Mouse (Mus musculus): ENCODE data around the gene Col23a1. TPM values are rescaled to one million over a fixed set of nuclear protein-coding genes. Genes with fewer than 3 reads are reported as not detected.

The Col23a1 gene
- polyA plus RNA-seq, 1 experiment = 5.3 TPM

GRCm38 (mm10) chr11:51455501-51455900 is 165.8 kb downstream of the Col23a1 start:
- TF ChIP-seq POLR2A (IDR thresholded peaks at IDR 0.05; ENCODE audit: borderline replicate concordance, insufficient read depth, low read length) (no peak), CTCF (IDR thresholded peaks at IDR 0.05; ENCODE audit: borderline replicate concordance, insufficient read depth, low read depth, low read length) (no peak)

DNA sequence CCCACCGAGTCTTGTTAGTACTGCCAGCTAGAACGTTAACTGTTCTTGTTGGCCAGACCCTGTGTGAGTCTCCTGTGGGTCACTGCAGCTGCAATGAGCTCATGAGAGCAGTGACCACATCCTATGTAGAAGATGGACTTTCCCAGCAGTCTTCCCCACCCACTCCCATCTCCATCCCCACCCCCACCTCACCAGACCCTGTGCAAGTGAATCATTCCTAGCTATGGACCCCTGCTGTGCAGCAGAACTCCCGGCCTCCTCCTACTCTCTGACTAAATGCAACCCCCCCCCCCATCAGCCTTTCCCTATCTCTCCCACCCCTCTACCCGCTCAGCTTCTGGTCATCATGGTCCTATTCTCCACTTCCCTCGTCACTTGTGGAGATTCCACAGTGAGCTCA is 167.9 kb downstream of the Col23a1 start:
- H3K27ac ChIP-seq (ENCODE audit: insufficient read depth, low read length) = no peak overlapping the region
- H3K27me3 ChIP-seq (ENCODE audit: control insufficient read depth, insufficient read depth, low read length) = no peaks in the 10 kb centered on the region
- TF ChIP-seq POLR2A (IDR thresholded peaks at IDR 0.05; ENCODE audit: borderline replicate concordance, insufficient read depth, low read length) = no peak
- TF ChIP-seq CTCF (IDR thresholded peaks at IDR 0.05; ENCODE audit: borderline replicate concordance, insufficient read depth, low read depth, low read length) = no peak
- H3K4me1 ChIP-seq (ENCODE audit: control insufficient read depth, insufficient read depth, low read length) = no peaks in the 10 kb centered on the region; the same call in 1 of the 2 replicates
- no peak for DNase-seq
- no peak overlapping the region for H3K4me3 ChIP-seq (replicated peaks; ENCODE audit: insufficient read depth, low read depth, low read length)
- 54% methylated on average over 5 of the region's 5 CpGs for WGBS

More at GRCm38 (mm10) chr11:51455501-51455900, 165.8 kb downstream of the Col23a1 start:
- Histone ChIP-seq H3K4me3 (replicated peaks; ENCODE audit: insufficient read depth, low read depth, low read length) (no peak overlapping the region), H3K27me3 (ENCODE audit: control insufficient read depth, insufficient read depth, low read length) (no peaks in the 10 kb centered on the region), H3K4me1 (ENCODE audit: control insufficient read depth, insufficient read depth, low read length) (no peaks in the 10 kb centered on the region; the same call in 1 of the 2 replicates), H3K27ac (ENCODE audit: insufficient read depth, low read length) (no peak overlapping the region)
- no peak for DNase-seq

DNA sequence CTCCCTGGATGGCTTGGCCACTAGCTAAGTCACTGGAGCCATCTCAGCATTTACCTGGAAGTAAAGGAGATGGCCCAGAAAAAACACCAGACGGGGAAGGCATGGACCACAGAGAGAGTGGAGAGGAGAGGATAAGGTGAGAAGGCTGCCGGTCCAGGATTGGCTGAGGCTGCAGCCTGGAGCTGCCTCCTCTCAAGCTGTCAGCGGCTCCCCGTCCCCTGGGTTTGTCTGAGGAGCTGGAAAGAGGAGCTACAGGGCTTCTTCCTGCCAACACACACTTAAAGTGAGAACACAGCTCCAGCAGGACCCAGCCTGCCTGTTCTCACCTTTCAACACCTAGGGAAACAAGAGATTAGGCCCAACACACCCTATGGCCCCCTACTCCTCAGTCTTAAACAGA is 168.9 kb downstream of the Col23a1 start:
- Histone ChIP-seq H3K27me3 (ENCODE audit: control insufficient read depth, insufficient read depth, low read length) (no peaks in the 10 kb centered on the region), H3K27ac (ENCODE audit: insufficient read depth, low read length) (no peak overlapping the region), H3K4me3 (replicated peaks; ENCODE audit: insufficient read depth, low read depth, low read length) (no peak overlapping the region), H3K4me1 (ENCODE audit: control insufficient read depth, insufficient read depth, low read length) (no peaks in the 10 kb centered on the region; the same call in 1 of the 2 replicates)
- 30% methylated on average over 4 of the region's 4 CpGs for WGBS
- no peak for DNase-seq
- TF ChIP-seq POLR2A (IDR thresholded peaks at IDR 0.05; ENCODE audit: borderline replicate concordance, insufficient read depth, low read length) (no peak), CTCF (IDR thresholded peaks at IDR 0.05; ENCODE audit: borderline replicate concordance, insufficient read depth, low read depth, low read length) (no peak)

- WGBS = 57% methylated on average over 8 of the region's 8 CpGs
- DNase-seq = no peak
- Histone ChIP-seq H3K27ac (ENCODE audit: insufficient read depth, low read length) (no peak overlapping the region), H3K4me1 (ENCODE audit: control insufficient read depth, insufficient read depth, low read length) (no peaks in the 10 kb centered on the region; the same call in 1 of the 2 replicates), H3K27me3 (ENCODE audit: control insufficient read depth, insufficient read depth, low read length) (no peaks in the 10 kb centered on the region), H3K4me3 (replicated peaks; ENCODE audit: insufficient read depth, low read depth, low read length) (no peak overlapping the region)
- TF ChIP-seq POLR2A (IDR thresholded peaks at IDR 0.05; ENCODE audit: borderline replicate concordance, insufficient read depth, low read length) (no peak), CTCF (IDR thresholded peaks at IDR 0.05; ENCODE audit: borderline replicate concordance, insufficient read depth, low read depth, low read length) (no peak)
Observed at GRCm38 (mm10) chr11:51459569-51460043, 169.9 kb downstream of the Col23a1 start.

GRCm38 (mm10) chr11:51468737-51469136 is 179.0 kb downstream of the Col23a1 start:
- no peak overlapping the region for H3K27ac ChIP-seq (ENCODE audit: insufficient read depth, low read length)
- 56% methylated on average over 6 of the region's 6 CpGs for WGBS
- H3K4me1 ChIP-seq (ENCODE audit: control insufficient read depth, insufficient read depth, low read length) = no peaks in the 10 kb centered on the region
- H3K4me3 ChIP-seq (replicated peaks; ENCODE audit: insufficient read depth, low read depth, low read length) = no peak overlapping the region
- DNase-seq = no peak
- TF ChIP-seq POLR2A (IDR thresholded peaks at IDR 0.05; ENCODE audit: borderline replicate concordance, insufficient read depth, low read length) (no peak), CTCF (IDR thresholded peaks at IDR 0.05; ENCODE audit: borderline replicate concordance, insufficient read depth, low read depth, low read length) (no peak)
- no peaks in the 10 kb centered on the region for H3K27me3 ChIP-seq (ENCODE audit: control insufficient read depth, insufficient read depth, low read length)

DNA sequence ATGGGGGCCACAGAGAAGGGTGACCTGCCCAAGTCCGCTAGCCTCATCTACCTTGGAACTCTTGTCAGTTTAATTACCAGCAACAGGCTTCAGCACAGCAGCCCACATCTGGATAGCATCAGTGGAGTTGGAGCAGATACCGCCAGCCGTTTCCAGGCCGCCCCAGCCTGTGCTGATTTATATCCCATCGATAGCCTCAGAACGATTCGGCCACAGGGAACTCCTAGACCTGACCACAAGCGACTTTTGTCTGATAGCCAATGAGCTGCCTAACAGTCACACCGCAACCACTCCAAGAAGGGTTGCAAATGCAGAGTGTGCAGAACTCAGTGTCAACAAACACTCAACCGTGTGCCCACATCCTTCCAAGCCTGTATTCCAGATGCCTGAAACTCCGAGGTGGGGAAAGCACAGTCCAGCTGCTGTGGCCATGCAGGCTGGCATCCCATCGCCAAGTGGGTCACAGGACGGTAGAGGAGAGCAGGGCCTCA is 179.7 kb downstream of the Col23a1 start:
- Histone ChIP-seq H3K4me1 (ENCODE audit: control insufficient read depth, insufficient read depth, low read length) (no peaks in the 10 kb centered on the region), H3K27me3 (ENCODE audit: control insufficient read depth, insufficient read depth, low read length) (no peaks in the 10 kb centered on the region), H3K27ac (ENCODE audit: insufficient read depth, low read length) (no peak overlapping the region), H3K4me3 (replicated peaks; ENCODE audit: insufficient read depth, low read depth, low read length) (no peak overlapping the region)
- 86% methylated on average over 13 of the region's 13 CpGs for WGBS
- DNase-seq = no peak
- TF ChIP-seq CTCF (IDR thresholded peaks at IDR 0.05; ENCODE audit: borderline replicate concordance, insufficient read depth, low read depth, low read length) = no peak
- TF ChIP-seq POLR2A (IDR thresholded peaks at IDR 0.05; ENCODE audit: borderline replicate concordance, insufficient read depth, low read length) = no peak

DNA sequence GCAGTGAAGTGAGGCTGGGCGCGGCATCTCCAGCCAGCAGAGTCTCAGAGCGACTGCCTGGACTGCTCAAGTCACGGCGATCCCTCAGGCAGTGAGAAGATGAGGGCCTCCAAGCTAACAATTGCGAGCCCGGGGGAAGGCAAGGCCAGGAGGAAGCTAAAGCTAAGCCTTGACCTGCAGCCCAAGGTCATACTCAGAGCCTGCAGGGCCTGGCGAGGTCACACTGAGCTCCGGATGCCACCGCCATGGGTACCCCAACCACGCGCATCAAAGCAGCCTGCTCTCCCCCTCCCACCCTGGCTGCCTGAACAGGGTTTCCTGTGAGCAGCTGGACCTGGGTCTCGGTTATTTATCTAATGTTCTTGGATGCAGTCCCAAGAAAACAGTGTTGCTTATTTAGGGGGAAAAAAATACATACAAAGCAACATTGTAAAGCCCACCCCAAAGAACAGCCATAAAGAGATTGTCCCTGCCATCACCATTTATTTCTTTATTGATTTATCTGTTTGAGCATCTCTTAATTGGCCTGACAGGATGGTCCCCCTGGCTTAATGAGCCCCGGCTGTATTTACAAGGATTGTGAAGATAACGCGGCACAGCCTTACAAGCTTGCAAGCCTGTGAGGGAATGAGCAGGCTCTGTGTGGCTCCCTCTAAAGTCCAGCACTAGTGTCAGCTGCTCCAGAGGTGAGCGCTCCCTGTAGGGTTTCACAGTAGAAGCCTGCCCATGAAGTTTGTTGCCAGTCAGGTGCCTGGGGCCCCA is 180.8 kb downstream of the Col23a1 start:
- 34% methylated on average over 17 of the region's 17 CpGs for WGBS

DNA sequence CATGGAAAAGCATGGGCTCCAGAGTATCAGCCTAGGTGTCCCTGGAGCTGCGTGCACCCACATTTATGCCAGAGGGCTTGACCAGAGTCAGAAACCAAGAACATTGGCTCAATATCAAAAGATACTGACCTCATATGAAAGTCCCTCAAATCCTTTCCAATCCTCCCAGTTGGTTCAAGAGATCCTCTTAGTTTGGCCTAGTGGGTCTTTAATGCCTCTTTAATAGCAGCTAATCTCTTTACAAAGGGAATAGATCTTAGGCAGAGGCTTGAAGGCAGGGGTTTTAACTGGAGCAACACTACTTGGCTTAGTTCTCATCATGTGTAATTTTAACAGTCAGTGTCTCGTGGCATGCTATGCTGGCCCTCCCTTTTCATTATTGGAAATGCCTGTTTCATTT is 184.0 kb downstream of the Col23a1 start:
- WGBS = 95% methylated on average over 2 of the region's 2 CpGs
- DNase-seq = no peak
- Histone ChIP-seq H3K4me3 (replicated peaks; ENCODE audit: insufficient read depth, low read depth, low read length) (no peak overlapping the region), H3K27ac (ENCODE audit: insufficient read depth, low read length) (no peak overlapping the region), H3K4me1 (ENCODE audit: control insufficient read depth, insufficient read depth, low read length) (no peaks in the 10 kb centered on the region), H3K27me3 (ENCODE audit: control insufficient read depth, insufficient read depth, low read length) (no peaks in the 10 kb centered on the region)
- no peak for TF ChIP-seq CTCF (IDR thresholded peaks at IDR 0.05; ENCODE audit: borderline replicate concordance, insufficient read depth, low read depth, low read length)
- no peak for TF ChIP-seq POLR2A (IDR thresholded peaks at IDR 0.05; ENCODE audit: borderline replicate concordance, insufficient read depth, low read length)

More for the DNA sequence above, 180.8 kb downstream of the Col23a1 start:
- TF ChIP-seq CTCF (IDR thresholded peaks at IDR 0.05; ENCODE audit: borderline replicate concordance, insufficient read depth, low read depth, low read length) = no peak
- TF ChIP-seq POLR2A (IDR thresholded peaks at IDR 0.05; ENCODE audit: borderline replicate concordance, insufficient read depth, low read length) = no peak
- Histone ChIP-seq H3K27me3 (ENCODE audit: control insufficient read depth, insufficient read depth, low read length) (no peaks in the 10 kb centered on the region), H3K4me3 (replicated peaks; ENCODE audit: insufficient read depth, low read depth, low read length) (no peak overlapping the region), H3K4me1 (ENCODE audit: control insufficient read depth, insufficient read depth, low read length) (no peaks in the 10 kb centered on the region), H3K27ac (ENCODE audit: insufficient read depth, low read length) (no peak overlapping the region)
- DNase-seq = no peak
